Mouse (Mus musculus): ENCODE measurements around the gene Fgd3. TPM values are rescaled to one million over a fixed set of nuclear protein-coding genes. Genes with fewer than 3 reads are reported as not detected.

Fgd3 gene
- total and polyA plus RNA-seq, 3 experiments = 4.1 to 11.2 (median 4.7) TPM

GRCm38 (mm10) chr13:49300771-49301170, 19.3 kb downstream of the Fgd3 start:
- Histone ChIP-seq H3K36me3 (replicated peaks) (peaks cover 56% of the 10 kb centered on the region), H3K9me3 (replicated peaks) (no peaks in the 10 kb centered on the region)

GRCm38 (mm10) chr13:49298514-49299381, 21.4 kb downstream of the Fgd3 start:
- H3K9me3 ChIP-seq (replicated peaks) = no peaks in the 10 kb centered on the region
- TF ChIP-seq TAL1 (conservative IDR thresholded peaks at IDR 0.05; ENCODE audit: low read depth, low read length) = no peak
- no peak for TF ChIP-seq GATA2 (IDR thresholded peaks at IDR 0.05; ENCODE audit: borderline replicate concordance, low read depth, low read length)
- no peak for TF ChIP-seq GATA1 (IDR thresholded peaks at IDR 0.05; ENCODE audit: borderline replicate concordance, low read length)
- TF ChIP-seq CTCF (IDR thresholded peaks at IDR 0.05; ENCODE audit: low read depth, low read length) = no peak
- no peak for TF ChIP-seq POLR2AphosphoS5 (IDR thresholded peaks at IDR 0.05; ENCODE audit: insufficient replicate concordance, low read depth, low read length)
- DNase-seq (ENCODE audit: low spot score) = no peak
- peaks cover 63% of the 10 kb centered on the region for H3K36me3 ChIP-seq (replicated peaks)
- peaks cover 16% of the 10 kb centered on the region for H3K4me1 ChIP-seq (ENCODE audit: insufficient read depth, low read depth, low read length)
- H3K4me3 ChIP-seq (ENCODE audit: low read depth, low read length) = no peak overlapping the region
- H3K27me3 ChIP-seq (ENCODE audit: insufficient read depth, low read length) = peaks cover 8% of the 10 kb centered on the region; the same call in 1 of the 2 replicates
- ATAC-seq (ENCODE audit: extremely low read depth, insufficient number of reproducible peaks, low FRiP score, poor library complexity, severe bottlenecking) = peak; percentile 58

More at GRCm38 (mm10) chr13:49300771-49301170, 19.3 kb downstream of the Fgd3 start:
- Histone ChIP-seq H3K4me3 (ENCODE audit: low read depth, low read length) (no peak overlapping the region), H3K27me3 (ENCODE audit: insufficient read depth, low read length) (peaks cover 8% of the 10 kb centered on the region), H3K4me1 (ENCODE audit: insufficient read depth, low read depth, low read length) (peaks cover 16% of the 10 kb centered on the region)
- DNase-seq (ENCODE audit: low spot score) (no peak), ATAC-seq (ENCODE audit: extremely low read depth, insufficient number of reproducible peaks, low FRiP score, poor library complexity, severe bottlenecking) (no peak)
- no peak for TF ChIP-seq TAL1 (conservative IDR thresholded peaks at IDR 0.05; ENCODE audit: low read depth, low read length)
- no peak for TF ChIP-seq GATA1 (IDR thresholded peaks at IDR 0.05; ENCODE audit: borderline replicate concordance, low read length)
- no peak for TF ChIP-seq GATA2 (IDR thresholded peaks at IDR 0.05; ENCODE audit: borderline replicate concordance, low read depth, low read length)
- no peak for TF ChIP-seq POLR2AphosphoS5 (IDR thresholded peaks at IDR 0.05; ENCODE audit: insufficient replicate concordance, low read depth, low read length)
- TF ChIP-seq CTCF (IDR thresholded peaks at IDR 0.05; ENCODE audit: low read depth, low read length) = no peak

GRCm38 (mm10) chr13:49296270-49296669, 23.8 kb downstream of the Fgd3 start:
- H3K4me3 ChIP-seq (ENCODE audit: low read depth, low read length) = no peak overlapping the region
- no peak for TF ChIP-seq CTCF (IDR thresholded peaks at IDR 0.05; ENCODE audit: low read depth, low read length)
- no peak for TF ChIP-seq POLR2AphosphoS5 (IDR thresholded peaks at IDR 0.05; ENCODE audit: insufficient replicate concordance, low read depth, low read length)
- no peak for TF ChIP-seq GATA2 (IDR thresholded peaks at IDR 0.05; ENCODE audit: borderline replicate concordance, low read depth, low read length)
- no peak for TF ChIP-seq TAL1 (conservative IDR thresholded peaks at IDR 0.05; ENCODE audit: low read depth, low read length)
- TF ChIP-seq GATA1 (IDR thresholded peaks at IDR 0.05; ENCODE audit: borderline replicate concordance, low read length) = no peak
- peaks cover 13% of the 10 kb centered on the region for H3K4me1 ChIP-seq (ENCODE audit: insufficient read depth, low read depth, low read length)
- H3K9me3 ChIP-seq (replicated peaks) = no peaks in the 10 kb centered on the region
- no peak for DNase-seq (ENCODE audit: low spot score)
- ATAC-seq (ENCODE audit: extremely low read depth, insufficient number of reproducible peaks, low FRiP score, poor library complexity, severe bottlenecking) = no peak
- H3K27me3 ChIP-seq (ENCODE audit: insufficient read depth, low read length) = peaks cover 8% of the 10 kb centered on the region; the same call in 1 of the 2 replicates
- peaks cover 66% of the 10 kb centered on the region for H3K36me3 ChIP-seq (replicated peaks)

- TF ChIP-seq TAL1 (conservative IDR thresholded peaks at IDR 0.05; ENCODE audit: low read depth, low read length) (no peak), CTCF (IDR thresholded peaks at IDR 0.05; ENCODE audit: low read depth, low read length) (no peak), GATA1 (IDR thresholded peaks at IDR 0.05; ENCODE audit: borderline replicate concordance, low read length) (no peak), GATA2 (IDR thresholded peaks at IDR 0.05; ENCODE audit: borderline replicate concordance, low read depth, low read length) (no peak), POLR2AphosphoS5 (IDR thresholded peaks at IDR 0.05; ENCODE audit: insufficient replicate concordance, low read depth, low read length) (no peak)
- no peak overlapping the region for H3K4me3 ChIP-seq (ENCODE audit: low read depth, low read length)
- DNase-seq (ENCODE audit: low spot score) = no peak
- H3K36me3 ChIP-seq (replicated peaks) = peaks cover 83% of the 10 kb centered on the region
- H3K9me3 ChIP-seq (replicated peaks) = no peaks in the 10 kb centered on the region
- no peak for ATAC-seq (ENCODE audit: extremely low read depth, insufficient number of reproducible peaks, low FRiP score, poor library complexity, severe bottlenecking)
- H3K4me1 ChIP-seq (ENCODE audit: insufficient read depth, low read depth, low read length) = peaks cover 9% of the 10 kb centered on the region
- H3K27me3 ChIP-seq (ENCODE audit: insufficient read depth, low read length) = peaks cover 8% of the 10 kb centered on the region; the same call in 1 of the 2 replicates
Measured at GRCm38 (mm10) chr13:49294108-49294507, 26.0 kb downstream of the Fgd3 start.

GRCm38 (mm10) chr13:49291949-49292348, 28.2 kb downstream of the Fgd3 start:
- Histone ChIP-seq H3K36me3 (replicated peaks) (peaks cover 90% of the 10 kb centered on the region), H3K4me1 (ENCODE audit: insufficient read depth, low read depth, low read length) (no peaks in the 10 kb centered on the region), H3K9me3 (replicated peaks) (no peaks in the 10 kb centered on the region), H3K4me3 (ENCODE audit: low read depth, low read length) (no peak overlapping the region), H3K27me3 (ENCODE audit: insufficient read depth, low read length) (no peaks in the 10 kb centered on the region; the same call in 1 of the 2 replicates)
- no peak for TF ChIP-seq POLR2AphosphoS5 (IDR thresholded peaks at IDR 0.05; ENCODE audit: insufficient replicate concordance, low read depth, low read length)
- TF ChIP-seq GATA1 (IDR thresholded peaks at IDR 0.05; ENCODE audit: borderline replicate concordance, low read length) = no peak
- TF ChIP-seq CTCF (IDR thresholded peaks at IDR 0.05; ENCODE audit: low read depth, low read length) = no peak
- TF ChIP-seq TAL1 (conservative IDR thresholded peaks at IDR 0.05; ENCODE audit: low read depth, low read length) = no peak
- TF ChIP-seq GATA2 (IDR thresholded peaks at IDR 0.05; ENCODE audit: borderline replicate concordance, low read depth, low read length) = no peak
- ATAC-seq (ENCODE audit: extremely low read depth, insufficient number of reproducible peaks, low FRiP score, poor library complexity, severe bottlenecking) (no peak), DNase-seq (ENCODE audit: low spot score) (no peak)

- no peak for DNase-seq (ENCODE audit: low spot score)
- Histone ChIP-seq H3K36me3 (replicated peaks) (peaks cover 91% of the 10 kb centered on the region), H3K4me3 (ENCODE audit: low read depth, low read length) (no peak overlapping the region), H3K27me3 (ENCODE audit: insufficient read depth, low read length) (no peaks in the 10 kb centered on the region; the same call in 1 of the 2 replicates), H3K4me1 (ENCODE audit: insufficient read depth, low read depth, low read length) (no peaks in the 10 kb centered on the region), H3K9me3 (replicated peaks) (no peaks in the 10 kb centered on the region)
- no peak for TF ChIP-seq GATA1 (IDR thresholded peaks at IDR 0.05; ENCODE audit: borderline replicate concordance, low read length)
- peak; percentile 68 for TF ChIP-seq CTCF (IDR thresholded peaks at IDR 0.05; ENCODE audit: low read depth, low read length)
- ATAC-seq (ENCODE audit: extremely low read depth, insufficient number of reproducible peaks, low FRiP score, poor library complexity, severe bottlenecking) = no peak
Measured at GRCm38 (mm10) chr13:49291398-49291797, 28.7 kb downstream of the Fgd3 start.

Data from G1E (cell line).